Mouse (Mus musculus): ENCODE data around the gene Lbhd1.
"Not testable (repeated sequence)": the region's sequence is repeated elsewhere in the genome, so short reads cannot be mapped to it uniquely, and the experiment has no call there.

Lbhd1 gene

GRCm38 (mm10) chr19:8872266-8872840 lies 11.2 kb upstream of the Lbhd1 start:
- DNase-seq: no peak

GRCm38 (mm10) chr19:8875031-8875430 lies 8.5 kb upstream of the Lbhd1 start:
- no peak for DNase-seq

- DNase-seq: peak; percentile 91
Observed at GRCm38 (mm10) chr19:8880311-8881033, 3.1 kb upstream of the Lbhd1 start, which contains the start of gene Uqcc3. Gene Uqcc3 (minus strand): TSS chr19:8880923.

GRCm38 (mm10) chr19:8881034-8881392 lies 2.5 kb upstream of the Lbhd1 start:
- DNase-seq: no peak

GRCm38 (mm10) chr19:8886916-8887584 lies 3.5 kb downstream of the Lbhd1 start:
- DNase-seq: no peak

GRCm38 (mm10) chr19:8887585-8888463 lies 4.3 kb downstream of the Lbhd1 start:
- no peak for DNase-seq

GRCm38 (mm10) chr19:8888511-8889385 lies 5.2 kb downstream of the Lbhd1 start, which contains the start of the genes 1810009A15Rik and Gm49416:
Gene 1810009A15Rik (plus strand): TSS chr19:8888853.
Gene Gm49416 (plus strand): TSS chr19:8888926.
- DNase-seq: peak; percentile 94

- DNase-seq: peak; percentile 74
Observed at GRCm38 (mm10) chr19:8892829-8893766, 9.6 kb downstream of the Lbhd1 start, which contains the start of gene Ints5. Gene Ints5 (plus strand): TSS chr19:8893005.

- DNase-seq: no peak
Observed at GRCm38 (mm10) chr19:8895397-8895960, 11.9 kb downstream of the Lbhd1 start.

- not testable (repeated sequence) for DNase-seq
Observed at GRCm38 (mm10) chr19:8896231-8896630, 12.7 kb downstream of the Lbhd1 start.

- DNase-seq: not testable (repeated sequence)
Observed at GRCm38 (mm10) chr19:8897211-8897864, 13.8 kb downstream of the Lbhd1 start.

- DNase-seq: peak; percentile 97
Observed at GRCm38 (mm10) chr19:8897865-8898495, 14.4 kb downstream of the Lbhd1 start, which contains the start of gene Ganab. Gene Ganab (plus strand): TSS chr19:8898071.

- no peak for DNase-seq
Observed at GRCm38 (mm10) chr19:8898576-8898975, 15.0 kb downstream of the Lbhd1 start.

GRCm38 (mm10) chr19:8899079-8899478 lies 15.5 kb downstream of the Lbhd1 start:
- no peak for DNase-seq

- no peak for DNase-seq
Observed at GRCm38 (mm10) chr19:8903412-8903811, 19.9 kb downstream of the Lbhd1 start.

- no peak for DNase-seq
Observed at GRCm38 (mm10) chr19:8908531-8908930, 25.0 kb downstream of the Lbhd1 start.

GRCm38 (mm10) chr19:8911810-8912209 lies 28.3 kb downstream of the Lbhd1 start:
- no peak for DNase-seq

- DNase-seq: peak; percentile 67
Observed at GRCm38 (mm10) chr19:8914212-8914611, 30.7 kb downstream of the Lbhd1 start.

GRCm38 (mm10) chr19:8919000-8919399 lies 35.5 kb downstream of the Lbhd1 start:
- no peak for DNase-seq

All from layer of hippocampus, adult 9-11 months (tissue).